Mouse (Mus musculus) kidney, postnatal 14 days (tissue): Measurements from ENCODE around the gene Plekho2.

ENCODE experiments used
- DNase-seq: peaks from one replicate; pipeline ENCODE4 v3.0.0; 2022; ENCODE audit warnings: mixed read lengths

The Plekho2 gene

GRCm38 (mm10) chr9:65552711-65553110 is 27.1 kb downstream of the Plekho2 start:
- no peak for DNase-seq

GRCm38 (mm10) chr9:65552141-65552540 is 27.7 kb downstream of the Plekho2 start:
- DNase-seq, result peak; percentile 43

- peak; percentile 86 for DNase-seq
Observed at GRCm38 (mm10) chr9:65551035-65551434, 28.8 kb downstream of the Plekho2 start.

- no peak for DNase-seq
Observed at GRCm38 (mm10) chr9:65550079-65550831, 29.6 kb downstream of the Plekho2 start.

- DNase-seq, result no peak
Observed at GRCm38 (mm10) chr9:65549643-65550042, 30.2 kb downstream of the Plekho2 start.

GRCm38 (mm10) chr9:65549139-65549538 is 30.7 kb downstream of the Plekho2 start:
- DNase-seq, result no peak

- no peak for DNase-seq
Observed at GRCm38 (mm10) chr9:65548311-65548710, 31.5 kb downstream of the Plekho2 start.

- no peak for DNase-seq
Observed at GRCm38 (mm10) chr9:65547844-65548243, 32.0 kb downstream of the Plekho2 start.

- DNase-seq, result no peak
Observed at GRCm38 (mm10) chr9:65547111-65547510, 32.7 kb downstream of the Plekho2 start.

- no peak for DNase-seq
Observed at GRCm38 (mm10) chr9:65546413-65546695, 33.5 kb downstream of the Plekho2 start.

- no peak for DNase-seq
Observed at GRCm38 (mm10) chr9:65545635-65546412, 34.0 kb downstream of the Plekho2 start.

- no peak for DNase-seq
Observed at GRCm38 (mm10) chr9:65542111-65542524, 37.7 kb downstream of the Plekho2 start.

- DNase-seq, result peak; percentile 31
Observed at GRCm38 (mm10) chr9:65541126-65542068, 38.4 kb downstream of the Plekho2 start.

- DNase-seq, result no peak
Observed at GRCm38 (mm10) chr9:65539697-65540096, 40.1 kb downstream of the Plekho2 start.

- DNase-seq, result peak; percentile 52
Observed at GRCm38 (mm10) chr9:65537901-65538630, 41.8 kb downstream of the Plekho2 start.

GRCm38 (mm10) chr9:65536491-65536890 is 43.3 kb downstream of the Plekho2 start:
- no peak for DNase-seq

GRCm38 (mm10) chr9:65535789-65536469 is 43.9 kb downstream of the Plekho2 start:
- DNase-seq, result no peak

GRCm38 (mm10) chr9:65535191-65535722 is 44.6 kb downstream of the Plekho2 start:
- no peak for DNase-seq

GRCm38 (mm10) chr9:65534111-65534510 is 45.7 kb downstream of the Plekho2 start:
- DNase-seq, result no peak

GRCm38 (mm10) chr9:65532986-65533385 is 46.9 kb downstream of the Plekho2 start:
- no peak for DNase-seq

- DNase-seq, result no peak
Observed at GRCm38 (mm10) chr9:65531283-65531682, 48.6 kb downstream of the Plekho2 start.

GRCm38 (mm10) chr9:65529659-65530058 is 50.2 kb downstream of the Plekho2 start:
- no peak for DNase-seq
